Mouse (Mus musculus) WW6 (cell line): ENCODE measurements at regions not wholly inside any gene's neighbourhood (a gene's known extent, or its start where the extent isn't known, plus 50 kb on each side); places are given as distances from the start of the nearest gene placed in this dataset.

Experiments
- DNase-seq: peaks from one replicate; pipeline ENCODE4 v3.0.0-alpha.2; 2013; ENCODE audit warnings: low read depth, low spot score

DNA sequence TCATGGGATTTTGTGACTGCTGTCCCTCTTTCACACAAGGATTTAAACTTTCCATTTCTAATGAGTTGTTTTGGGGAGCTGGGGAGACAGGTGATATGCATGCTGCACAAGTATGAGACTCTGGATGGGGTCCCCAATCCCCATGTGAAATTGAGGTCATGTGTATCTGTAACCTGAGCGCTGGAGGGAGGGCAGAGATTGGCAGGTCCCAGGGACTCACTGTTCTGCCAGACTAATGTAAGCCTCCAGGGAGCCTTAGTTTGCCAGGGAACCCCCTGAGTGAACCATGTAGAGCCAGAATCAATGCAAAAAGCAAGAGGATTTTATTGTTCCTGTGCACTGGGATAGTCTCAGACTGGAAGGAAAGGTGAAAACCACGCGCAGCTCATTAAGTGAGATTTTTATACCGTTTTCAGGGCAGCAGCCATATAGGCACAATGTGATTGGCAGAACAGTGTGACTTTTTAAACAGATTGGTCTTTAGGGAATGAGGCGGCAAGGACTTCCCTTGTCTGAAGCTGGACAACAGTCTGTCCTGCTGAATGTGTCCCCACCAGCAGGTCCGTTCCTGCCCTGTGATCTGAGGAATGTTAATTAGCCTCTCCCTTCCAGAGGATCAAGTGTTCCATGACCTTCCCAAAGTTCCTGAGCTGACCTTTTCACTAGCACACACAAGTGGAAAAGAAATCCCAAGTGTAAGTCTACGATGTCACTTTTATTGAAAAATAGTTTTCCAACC, 59.9 kb upstream of the Oxgr1 start:
- no peak for DNase-seq

DNA sequence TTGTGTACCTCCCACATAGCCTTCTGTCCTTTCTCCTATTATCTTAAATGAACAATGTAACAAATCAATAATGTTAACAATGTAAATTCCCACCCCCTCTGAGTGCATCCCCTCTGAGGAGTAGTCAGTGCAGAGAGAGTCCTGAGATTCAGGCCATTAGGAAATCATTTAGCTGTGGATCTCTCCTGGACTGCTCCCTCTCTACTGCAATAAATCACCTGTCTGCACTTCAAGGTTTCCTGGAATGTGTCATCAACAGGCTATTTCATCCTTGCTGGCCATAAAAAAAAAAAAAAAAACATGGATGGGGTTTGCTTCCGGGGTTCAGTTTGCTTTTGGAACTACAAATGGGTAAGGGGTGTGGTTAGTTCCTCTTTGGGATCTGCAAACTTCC, 60.5 kb upstream of the Oxgr1 start:
- DNase-seq, result no peak

DNA sequence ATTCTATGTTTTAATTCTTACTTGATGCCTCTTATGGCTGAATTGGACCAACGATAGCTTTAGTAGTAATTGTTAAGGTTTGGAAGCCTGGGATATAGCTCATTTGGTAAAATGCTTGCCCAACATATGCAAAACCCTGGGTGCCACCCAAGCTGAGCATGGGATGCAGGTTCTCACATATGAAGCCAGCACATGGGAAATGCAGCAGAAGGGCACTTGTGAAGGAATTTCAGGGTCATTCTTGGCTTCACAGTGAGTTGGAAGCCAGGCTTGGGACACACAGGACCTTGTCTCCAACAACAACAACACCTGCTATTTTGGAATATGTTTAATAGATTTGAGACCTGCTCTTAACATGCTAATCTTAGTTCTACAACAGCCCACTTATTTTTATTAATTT, 67.6 kb upstream of the Oxgr1 start:
- no peak for DNase-seq

DNA sequence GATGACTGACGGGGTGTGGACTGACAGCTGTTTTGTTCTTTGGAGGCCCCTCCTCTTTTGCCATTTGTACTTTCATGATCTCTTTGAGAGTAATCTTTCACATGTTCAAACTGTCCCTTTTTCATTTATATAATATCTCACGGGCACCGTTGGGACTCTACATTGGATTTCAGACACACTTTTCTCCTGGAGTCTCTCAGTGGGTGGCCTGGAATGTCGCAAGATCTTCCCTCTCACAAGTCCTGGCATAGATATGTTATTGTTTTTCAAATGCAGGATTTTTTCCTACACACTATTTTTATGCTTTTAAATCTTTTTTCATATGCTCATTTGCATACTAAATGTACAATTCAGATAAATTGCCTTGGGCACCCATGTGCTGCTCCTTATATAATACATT, 71.1 kb upstream of the Oxgr1 start:
- no peak for DNase-seq

DNA sequence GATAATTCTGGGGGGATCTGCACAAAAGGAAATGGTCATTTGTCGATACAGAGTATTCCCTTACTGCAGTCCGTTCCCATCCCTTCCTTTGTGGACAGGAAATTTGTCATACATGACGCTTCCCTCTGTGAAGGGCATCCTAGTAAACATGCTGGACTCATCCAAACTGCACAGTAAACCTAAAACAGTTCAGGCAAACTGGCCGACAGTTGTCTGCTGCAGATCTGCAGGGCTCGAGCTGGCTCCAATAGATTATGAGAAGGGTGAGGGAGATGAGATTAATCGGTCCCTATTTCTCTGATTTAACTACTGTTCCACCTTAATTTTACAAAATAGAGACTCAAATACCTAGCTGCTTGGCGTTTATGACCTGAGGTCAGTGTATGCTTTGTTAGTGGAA, 76.3 kb upstream of the Oxgr1 start:
- no peak for DNase-seq

DNA sequence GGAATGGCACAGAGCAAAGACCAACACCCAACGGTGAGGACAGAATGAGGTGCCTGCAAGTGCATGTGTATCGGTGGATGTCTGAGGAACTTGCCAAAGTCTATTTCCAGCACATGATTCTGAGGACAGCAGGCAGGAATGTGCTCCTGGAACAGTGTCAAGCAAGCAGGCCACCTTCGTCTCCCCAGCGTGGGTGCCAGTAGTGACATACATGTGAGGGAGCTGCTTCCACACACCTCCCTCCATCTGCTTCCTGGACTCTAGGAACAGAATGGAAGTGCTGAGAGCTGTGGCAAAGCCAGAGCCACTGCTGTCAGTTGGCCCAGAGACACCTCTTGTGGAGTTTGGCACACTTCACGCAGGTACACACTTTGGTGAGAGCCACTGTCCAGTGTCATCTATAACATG, 76.9 kb upstream of the Oxgr1 start:
- no peak for DNase-seq

DNA sequence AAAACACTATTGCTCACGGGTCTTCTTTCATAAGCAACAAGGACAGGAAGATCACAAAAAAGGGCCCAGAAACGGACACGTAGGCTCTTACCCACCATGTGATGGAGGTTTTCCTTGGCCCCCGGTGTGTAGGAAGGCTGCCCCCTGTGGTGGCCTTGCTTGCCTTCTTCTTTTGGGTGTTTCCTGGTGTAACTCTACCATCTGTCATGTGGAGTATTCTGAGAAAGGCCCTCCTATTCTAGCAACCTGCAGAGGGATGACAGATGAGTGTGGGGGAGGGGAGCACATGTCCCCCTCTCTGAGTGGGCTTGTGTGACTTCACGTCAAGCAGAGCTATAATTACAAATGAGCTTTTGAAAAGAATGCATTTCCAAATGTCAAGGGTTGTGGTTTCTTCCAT, 77.3 kb upstream of the Oxgr1 start:
- no peak for DNase-seq

DNA sequence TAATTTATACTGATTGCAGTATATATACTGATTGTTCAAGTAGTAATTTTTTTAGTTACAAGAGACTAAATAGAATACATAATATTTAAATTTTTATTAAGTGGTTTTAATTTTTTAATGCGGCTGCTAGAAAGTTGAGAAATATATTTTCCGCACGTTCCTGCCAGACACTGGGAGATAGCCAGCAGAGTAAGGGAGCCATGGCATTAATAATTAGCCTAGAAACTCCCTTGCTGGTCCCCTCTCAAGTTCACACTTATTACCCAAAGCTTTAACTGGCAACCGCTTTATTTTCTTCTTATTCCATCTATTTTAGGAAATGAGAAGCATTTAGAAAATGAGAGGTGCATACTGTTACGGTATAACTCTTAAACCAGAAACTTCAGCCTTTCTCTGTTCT, 78.0 kb upstream of the Oxgr1 start:
- DNase-seq, result no peak

DNA sequence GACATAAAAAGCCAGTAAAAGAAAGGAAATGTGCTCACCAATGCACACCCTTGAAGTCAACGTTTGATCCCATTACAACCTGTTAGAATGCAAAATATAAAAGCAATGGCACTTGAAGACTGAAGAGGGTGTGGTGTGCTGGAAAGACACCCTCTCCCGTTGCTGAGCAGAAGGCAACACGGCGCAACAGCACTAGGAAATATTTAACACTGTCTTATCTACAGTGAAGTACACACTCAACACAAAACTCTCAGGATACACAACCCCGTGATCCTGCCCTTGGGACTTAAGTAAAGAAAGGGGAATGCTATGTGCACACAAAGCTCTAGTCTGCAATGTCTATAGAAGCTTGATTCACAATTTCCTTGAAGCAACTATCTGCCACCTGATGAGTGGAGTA, 83.1 kb upstream of the Oxgr1 start:
- no peak for DNase-seq

DNA sequence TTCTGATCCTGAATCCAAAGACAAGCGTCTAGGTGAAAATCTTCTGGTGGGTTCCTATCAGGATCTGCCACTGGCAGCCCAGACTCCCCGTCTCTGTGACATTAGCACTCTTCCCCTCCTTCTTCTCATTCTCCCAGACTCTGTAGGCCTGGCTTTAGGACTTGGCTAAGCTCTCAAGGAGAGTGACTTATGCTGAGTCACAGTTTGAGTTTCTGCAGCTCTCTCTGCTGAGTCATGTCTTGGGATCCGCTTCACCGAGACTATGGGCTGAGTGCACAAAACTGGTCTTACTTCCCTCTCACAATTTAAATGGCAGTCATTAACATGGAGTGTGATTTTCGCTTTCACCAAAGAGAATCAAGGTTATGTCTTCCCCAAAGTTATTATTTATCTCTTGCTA, 85.2 kb upstream of the Oxgr1 start:
- DNase-seq, result no peak

DNA sequence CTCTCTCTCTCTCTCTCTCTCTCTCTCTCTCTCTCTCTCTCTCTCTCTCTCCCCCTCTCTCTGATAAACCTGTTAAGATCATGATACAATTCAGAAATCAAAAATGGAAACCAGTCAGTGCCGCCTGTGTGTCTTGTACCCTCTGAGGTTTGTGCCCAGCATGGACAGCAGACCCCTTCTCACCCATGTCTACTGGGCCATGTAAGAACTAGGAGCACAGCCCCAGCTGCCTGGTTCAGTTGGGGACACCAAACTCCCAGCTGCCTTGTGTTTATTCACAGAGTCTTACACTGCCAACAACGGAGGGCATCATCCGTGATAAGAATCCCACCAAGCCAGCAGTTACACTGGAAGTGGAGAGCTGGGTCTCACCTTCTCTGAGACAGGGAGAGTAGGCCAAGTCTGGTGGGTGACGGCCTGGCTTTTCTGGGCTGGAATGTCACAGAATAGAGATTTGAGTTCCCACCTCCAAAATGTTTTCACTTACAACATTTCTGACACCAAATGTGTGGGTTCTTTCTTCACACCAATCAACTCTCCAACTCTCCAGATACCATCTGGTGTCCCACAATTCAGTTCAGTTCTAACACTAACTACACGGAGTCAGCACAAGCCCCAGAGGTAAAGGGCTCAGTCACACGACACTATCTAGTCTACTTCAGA, 92.2 kb upstream of the Oxgr1 start:
- no peak for DNase-seq

DNA sequence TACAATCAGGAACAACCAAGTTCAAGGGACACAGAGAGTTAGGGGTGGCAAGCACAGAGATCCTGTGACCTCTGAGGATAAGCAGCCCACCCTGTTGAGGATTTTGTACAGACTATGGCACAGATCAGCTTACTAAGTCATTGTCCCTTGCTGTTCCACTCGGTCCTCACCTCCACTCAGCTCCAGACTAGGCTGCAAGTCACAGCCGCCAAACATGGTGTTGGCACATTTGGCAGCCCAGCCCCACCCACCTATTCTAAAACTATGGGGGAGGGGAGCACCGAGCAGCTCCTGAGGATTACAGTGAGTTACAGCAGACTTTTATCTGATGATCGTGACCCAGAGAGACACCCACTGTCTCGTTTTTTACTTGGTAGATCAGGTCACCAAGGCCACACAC, 93.0 kb upstream of the Oxgr1 start:
- DNase-seq, result no peak

DNA sequence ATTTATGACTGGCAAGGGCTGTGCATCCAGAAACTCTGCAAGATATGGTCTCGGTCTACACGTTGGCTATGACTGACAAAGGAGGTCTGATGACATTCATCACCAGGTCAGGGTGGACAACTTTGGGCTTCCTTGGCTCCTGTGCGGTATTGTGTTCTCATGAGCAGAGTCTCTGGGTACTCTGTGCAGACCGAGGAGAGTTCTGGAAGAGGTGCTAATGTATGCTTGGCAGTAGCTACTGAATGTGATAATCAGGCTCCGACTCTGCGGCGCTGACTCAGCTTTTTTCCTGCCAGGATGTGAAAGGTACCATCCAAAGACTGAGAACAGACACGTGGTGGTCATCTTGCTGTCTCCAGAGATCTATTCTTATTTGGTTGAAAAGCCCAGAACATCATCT, 94.5 kb upstream of the Oxgr1 start:
- DNase-seq, result no peak

DNA sequence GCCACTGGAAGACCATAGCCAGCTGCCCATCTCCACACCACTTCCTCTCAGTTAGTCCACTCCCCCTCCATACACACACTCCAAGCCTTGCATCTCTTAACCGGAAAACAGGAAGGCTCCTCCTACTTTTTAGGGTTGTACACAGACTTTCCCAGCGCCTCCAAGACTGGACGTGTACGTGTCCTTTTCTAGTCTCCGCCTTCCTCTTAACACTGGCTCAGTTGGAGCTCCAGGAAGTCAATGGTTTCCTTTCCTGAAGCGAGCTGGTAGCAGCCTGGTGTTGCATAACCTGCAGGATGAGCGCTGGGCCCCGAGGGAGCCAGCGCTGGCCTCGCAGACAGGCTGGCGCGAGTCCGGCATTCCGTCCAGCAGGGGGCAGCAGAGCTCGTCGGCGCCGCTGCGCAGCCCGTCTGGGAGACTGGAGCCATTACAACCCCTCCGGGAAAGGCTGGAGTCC, 95.5 kb upstream of the Oxgr1 start:
- peak; percentile 55 for DNase-seq

DNA sequence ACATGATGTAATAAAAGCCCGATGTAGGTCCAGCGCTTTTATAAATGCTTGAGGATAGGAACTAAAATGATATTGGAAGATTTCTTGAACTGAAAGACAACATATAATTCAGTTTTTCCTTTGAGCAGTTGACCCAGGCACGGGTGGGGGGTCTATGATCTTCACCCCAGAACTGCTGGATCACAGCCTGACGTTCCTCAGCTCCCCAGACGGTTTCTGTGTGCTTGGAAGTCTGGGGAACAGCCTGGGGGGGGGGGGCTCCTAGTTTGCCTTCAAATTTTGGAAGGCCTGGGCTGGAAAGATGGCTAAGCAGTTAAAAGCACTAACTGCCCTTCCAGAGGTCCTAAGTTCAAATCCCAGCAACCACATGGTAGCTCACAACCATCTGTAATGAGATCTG, 96.3 kb upstream of the Oxgr1 start:
- DNase-seq, result no peak

DNA sequence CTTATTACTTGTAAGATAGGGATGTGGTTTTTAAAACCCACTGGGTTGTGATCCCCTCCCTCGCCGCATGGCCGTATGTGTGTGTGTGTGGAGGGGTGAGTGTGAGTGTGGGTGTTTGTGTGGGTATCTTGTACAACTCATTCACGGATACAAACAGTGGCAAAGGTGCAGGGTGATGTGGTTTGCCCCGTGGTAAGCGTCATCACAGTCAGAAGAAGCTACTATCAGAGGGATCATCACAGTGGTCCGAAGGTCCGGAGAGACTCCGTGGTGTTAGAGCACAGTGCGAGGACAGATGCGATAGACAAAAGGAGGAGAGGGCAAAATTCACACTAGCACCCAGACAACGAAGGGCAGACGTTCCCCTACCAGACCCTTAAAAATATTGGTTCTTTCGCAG, 97.0 kb upstream of the Oxgr1 start:
- no peak for DNase-seq

DNA sequence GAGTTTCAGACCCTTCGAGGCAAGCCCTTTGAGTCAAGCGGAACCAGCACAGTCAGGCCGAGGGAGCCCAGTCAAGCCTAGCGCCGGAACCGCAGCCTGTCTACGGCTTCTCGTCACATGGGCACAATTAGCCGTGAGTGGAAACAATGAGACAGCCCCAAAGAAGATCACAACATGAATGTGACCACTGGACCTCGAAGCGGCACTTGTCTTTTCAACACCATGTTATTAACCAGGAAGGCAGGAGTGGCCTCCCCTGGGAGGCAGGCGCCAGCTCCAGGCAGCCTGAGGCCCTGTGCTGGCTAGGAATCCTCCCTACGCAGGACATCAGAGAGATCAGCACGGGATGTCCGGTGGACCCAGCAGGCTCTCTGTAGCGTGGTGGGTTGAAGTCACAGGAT, 97.4 kb upstream of the Oxgr1 start:
- DNase-seq, result no peak

DNA sequence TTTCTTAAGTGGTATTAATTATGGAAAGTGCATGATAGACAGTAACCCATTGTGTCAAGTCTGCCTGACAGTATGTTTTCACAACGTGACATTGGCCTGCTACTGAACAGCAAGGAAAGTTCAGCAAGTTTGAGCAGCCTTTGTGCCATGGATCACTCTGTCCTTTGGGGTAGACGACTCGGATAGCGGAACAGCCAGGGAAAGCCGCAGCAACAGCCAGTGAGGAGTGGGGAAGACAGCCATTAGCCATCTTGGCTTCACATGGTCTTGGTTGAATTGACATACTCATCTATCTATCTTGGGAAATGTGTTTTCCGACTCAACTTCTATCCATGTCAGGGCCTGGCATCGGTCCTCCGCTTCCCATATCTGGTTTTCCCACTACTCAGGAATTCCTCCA, 98.0 kb upstream of the Oxgr1 start:
- DNase-seq, result no peak

DNA sequence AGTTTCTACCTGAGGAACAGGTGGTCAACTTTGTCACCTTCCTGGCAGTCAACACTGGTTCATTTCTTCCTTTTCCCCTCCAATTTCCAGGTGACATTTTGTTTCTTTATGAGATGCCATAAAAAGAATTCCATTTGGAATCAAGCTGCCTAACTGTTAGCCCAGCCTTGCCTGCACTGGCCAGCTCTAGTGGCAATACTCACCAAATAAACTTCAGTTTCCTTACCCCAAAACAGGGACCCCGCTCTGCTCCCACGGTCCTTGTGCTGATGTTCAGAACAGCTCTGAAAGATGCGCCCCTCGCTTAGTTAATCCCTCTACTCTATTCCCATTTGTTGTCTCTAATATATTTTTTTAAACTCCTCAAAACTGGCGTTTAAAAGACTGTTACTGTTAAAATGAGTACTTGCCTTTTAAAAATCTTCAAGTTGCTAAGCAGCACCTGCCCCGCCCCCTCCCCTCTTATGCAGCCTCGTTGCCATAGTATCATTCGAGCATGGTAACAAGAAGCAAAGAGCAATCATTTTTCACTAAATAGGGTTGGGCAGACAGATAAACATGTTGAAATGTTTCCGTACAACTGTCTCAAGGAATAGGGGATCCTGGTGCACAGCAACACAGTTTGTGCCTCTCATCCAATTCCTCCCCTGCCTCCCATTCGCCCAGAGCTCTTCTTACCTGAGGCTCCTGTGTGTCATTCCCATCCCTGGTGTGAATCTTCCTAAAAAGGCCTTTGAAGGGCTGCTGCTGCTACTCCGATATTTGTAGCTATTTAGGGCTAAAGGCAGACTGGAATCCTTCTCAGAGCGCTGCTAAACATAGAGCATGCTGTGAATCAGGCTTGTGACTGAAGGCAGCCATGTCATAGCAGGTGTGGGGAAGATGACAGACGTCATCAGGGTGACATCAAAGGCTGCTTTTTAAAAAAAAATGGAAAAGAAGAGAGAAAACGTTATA, 98.8 kb upstream of the Oxgr1 start:
- no peak for DNase-seq

DNA sequence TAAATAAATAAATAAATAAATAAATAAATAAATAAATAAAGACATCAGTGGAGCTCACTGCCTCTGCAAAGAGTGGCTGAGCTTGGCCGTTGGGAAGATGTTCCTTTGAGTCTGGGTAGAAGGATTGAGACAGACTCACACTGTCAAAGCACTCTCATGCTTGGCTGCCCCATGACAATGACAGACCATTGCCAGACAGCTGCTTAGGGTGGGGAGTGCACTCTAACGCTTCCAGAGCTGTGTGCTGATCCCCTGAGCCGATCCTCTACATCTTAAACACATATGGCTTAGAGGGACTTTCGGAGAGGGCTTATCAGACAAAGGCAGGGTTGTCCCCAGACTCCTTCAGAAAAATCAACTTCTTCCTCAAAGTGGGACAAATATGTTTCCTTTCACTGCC, 100.0 kb upstream of the Oxgr1 start:
- no peak for DNase-seq

DNA sequence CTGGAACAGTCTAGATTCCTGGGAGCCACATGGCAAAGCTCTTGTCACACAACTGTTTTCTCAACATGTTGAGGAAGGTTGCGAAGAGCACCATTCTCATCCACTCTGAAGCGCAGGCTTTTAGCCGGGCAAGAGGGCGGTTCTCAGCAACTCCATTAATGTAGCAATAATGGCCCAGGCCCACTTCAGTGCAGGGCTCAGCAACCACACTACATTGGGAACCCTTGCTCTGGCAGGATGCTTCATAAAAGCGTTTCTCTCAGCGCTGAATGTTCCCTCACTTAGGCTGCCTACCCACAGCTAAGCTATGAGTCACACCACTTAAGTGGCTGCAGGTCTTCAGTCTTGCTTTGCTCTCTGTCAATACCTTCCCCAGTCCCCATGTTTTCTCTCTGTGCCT, 102.2 kb upstream of the Oxgr1 start:
- DNase-seq, result no peak

DNA sequence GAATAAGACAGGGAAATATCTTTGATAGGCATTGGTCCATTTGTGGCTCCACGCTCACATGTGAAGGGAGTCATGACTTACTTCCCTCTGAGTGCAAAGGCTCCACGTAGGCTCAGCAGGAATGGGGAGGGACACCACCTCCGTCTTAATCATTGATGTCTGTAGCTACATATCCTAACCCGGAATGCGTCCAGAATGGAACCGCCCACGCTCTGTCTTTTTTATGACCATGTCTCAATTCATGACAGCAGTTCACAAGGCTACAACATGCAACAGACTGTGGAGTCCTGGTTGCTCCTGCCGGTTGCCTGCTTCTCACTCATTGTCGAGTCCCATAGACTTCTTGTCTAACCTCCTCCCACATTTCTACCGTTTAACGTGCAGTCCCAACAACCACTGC, 104.1 kb upstream of the Oxgr1 start:
- no peak for DNase-seq
